Mouse (Mus musculus): Measurements from ENCODE around the gene Rprd1b. TPM values are rescaled to one million over a fixed set of nuclear protein-coding genes. Genes with fewer than 3 reads are reported as not detected.

Gene Rprd1b
- polyA plus RNA-seq, 1 experiment from 2014 or later: 27.5 TPM

DNA sequence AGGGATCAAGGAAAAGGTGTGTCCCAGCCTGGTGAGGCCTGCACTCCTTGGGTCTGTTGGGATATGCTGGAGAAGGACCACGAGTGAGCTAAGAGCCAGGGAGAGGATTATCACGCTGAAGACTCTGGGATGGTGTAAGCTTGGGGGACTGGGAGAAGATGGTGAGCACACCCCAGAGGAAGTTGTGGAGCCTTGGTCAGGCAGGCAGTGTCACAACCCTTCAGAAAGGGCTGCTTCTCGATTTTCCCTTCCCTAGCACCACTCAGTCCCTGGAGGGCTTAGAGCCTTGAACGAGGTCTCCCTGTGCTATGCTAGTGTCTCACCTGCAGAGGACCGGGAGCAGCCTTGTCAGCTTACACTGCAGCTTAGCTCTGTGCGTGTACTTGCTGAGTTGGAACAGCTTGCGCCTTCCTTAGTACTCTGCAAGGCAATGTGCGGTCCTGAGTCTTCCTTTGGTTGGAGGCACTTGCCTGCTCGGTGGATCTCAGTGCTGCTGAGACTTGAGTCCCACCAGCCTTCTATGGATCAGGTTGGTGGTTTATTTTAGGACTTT lies 51.6 kb downstream of the Rprd1b start:
- no peak overlapping the region for H3K4me3 ChIP-seq (replicated peaks)
- WGBS (ENCODE audit: insufficient replicate concordance): 53% methylated on average over 9 of the region's 9 CpGs
- peak overlapping the region; percentile 73; the same call in 1 of the 2 replicates for H3K27ac ChIP-seq (replicated peaks)
- H3K9me3 ChIP-seq (replicated peaks): no peaks in the 10 kb centered on the region
- peaks cover 33% of the 10 kb centered on the region for H3K36me3 ChIP-seq (replicated peaks)
- H3K4me1 ChIP-seq (replicated peaks): peaks cover 24% of the 10 kb centered on the region
- H3K4me2 ChIP-seq: no peak overlapping the region
- ATAC-seq (ENCODE audit: insufficient read depth): no peak; the same call in 1 of the 2 replicates
- no peak overlapping the region for H3K9ac ChIP-seq
- no peaks in the 10 kb centered on the region for H3K27me3 ChIP-seq

DNA sequence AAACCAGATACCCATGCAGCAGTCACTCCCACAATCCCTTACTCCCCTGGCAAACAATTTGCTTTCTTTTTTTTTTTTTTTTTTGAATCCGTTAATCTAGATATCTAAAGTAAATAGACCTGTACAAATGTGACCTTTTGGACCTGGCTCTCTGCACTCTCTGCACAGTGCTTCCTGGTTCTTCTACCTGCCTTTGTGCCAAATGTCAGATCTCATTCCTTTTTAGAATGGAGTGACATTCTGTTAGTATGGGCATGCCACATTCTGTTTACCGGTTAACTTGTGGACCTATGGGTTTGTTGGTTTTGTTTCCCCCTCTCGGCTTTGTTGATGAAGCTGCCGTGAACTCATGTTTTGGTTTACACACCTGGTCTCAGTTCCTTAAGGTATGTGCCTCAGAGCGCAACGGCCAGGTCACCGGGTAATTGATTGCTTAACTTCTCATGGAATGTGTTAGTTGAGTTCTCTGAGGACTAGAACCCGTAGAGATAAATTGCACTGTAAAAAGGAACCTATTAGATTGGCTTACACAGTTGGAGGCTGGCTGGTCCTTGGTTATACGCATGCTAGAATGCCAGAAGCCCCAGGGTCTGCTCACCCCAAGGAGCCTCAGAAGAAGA lies 52.4 kb downstream of the Rprd1b start:
- H3K4me1 ChIP-seq (replicated peaks): peaks cover 32% of the 10 kb centered on the region
- peaks cover 25% of the 10 kb centered on the region for H3K36me3 ChIP-seq (replicated peaks)
- H3K4me2 ChIP-seq: no peak overlapping the region; the same call in 1 of the 2 replicates
- no peaks in the 10 kb centered on the region for H3K27me3 ChIP-seq
- ATAC-seq (ENCODE audit: insufficient read depth): peak; percentile 45; the same call in 1 of the 2 replicates
- no peaks in the 10 kb centered on the region for H3K9me3 ChIP-seq (replicated peaks)
- 81% methylated on average over 9 of the region's 9 CpGs for WGBS (ENCODE audit: insufficient replicate concordance)
- no peak overlapping the region for H3K9ac ChIP-seq
- no peak overlapping the region for H3K4me3 ChIP-seq (replicated peaks)
- peak overlapping the region; percentile 73 for H3K27ac ChIP-seq (replicated peaks)

- WGBS (ENCODE audit: insufficient replicate concordance): 55% methylated on average over 8 of the region's 8 CpGs
- H3K9ac ChIP-seq: no peak overlapping the region
- H3K4me2 ChIP-seq: no peak overlapping the region
- no peaks in the 10 kb centered on the region for H3K36me3 ChIP-seq (replicated peaks)
- ATAC-seq (ENCODE audit: insufficient read depth): no peak
- no peak overlapping the region for H3K4me3 ChIP-seq (replicated peaks)
- H3K27ac ChIP-seq (replicated peaks): no peak overlapping the region
- no peaks in the 10 kb centered on the region for H3K27me3 ChIP-seq
- H3K9me3 ChIP-seq (replicated peaks): no peaks in the 10 kb centered on the region
- H3K4me1 ChIP-seq (replicated peaks): peaks cover 33% of the 10 kb centered on the region
Observed at GRCm38 (mm10) chr2:158084486-158084885, 56.2 kb downstream of the Rprd1b start.

- WGBS (ENCODE audit: insufficient replicate concordance): 56% methylated on average over 4 of the region's 4 CpGs
- Histone ChIP-seq H3K9ac (no peak overlapping the region), H3K36me3 (replicated peaks) (no peaks in the 10 kb centered on the region), H3K4me3 (replicated peaks) (no peak overlapping the region), H3K4me1 (replicated peaks) (peaks cover 8% of the 10 kb centered on the region), H3K4me2 (no peak overlapping the region), H3K9me3 (replicated peaks) (no peaks in the 10 kb centered on the region), H3K27me3 (no peaks in the 10 kb centered on the region), H3K27ac (replicated peaks) (no peak overlapping the region)
- no peak for ATAC-seq (ENCODE audit: insufficient read depth)
Observed at GRCm38 (mm10) chr2:158090096-158090495, 61.8 kb downstream of the Rprd1b start.

- Histone ChIP-seq H3K4me2 (no peak overlapping the region), H3K27ac (replicated peaks) (no peak overlapping the region), H3K4me3 (replicated peaks) (no peak overlapping the region), H3K36me3 (replicated peaks) (no peaks in the 10 kb centered on the region), H3K9ac (no peak overlapping the region), H3K4me1 (replicated peaks) (peaks cover 5% of the 10 kb centered on the region; the same call in 1 of the 2 replicates), H3K27me3 (no peaks in the 10 kb centered on the region), H3K9me3 (replicated peaks) (no peaks in the 10 kb centered on the region)
- 48% methylated on average over 5 of the region's 5 CpGs for WGBS (ENCODE audit: insufficient replicate concordance)
- no peak for ATAC-seq (ENCODE audit: insufficient read depth)
Observed at GRCm38 (mm10) chr2:158093345-158093744, 65.0 kb downstream of the Rprd1b start.

GRCm38 (mm10) chr2:158094300-158094699 lies 66.0 kb downstream of the Rprd1b start:
- WGBS (ENCODE audit: insufficient replicate concordance): 77% methylated on average over 7 of the region's 7 CpGs

GRCm38 (mm10) chr2:158094846-158095245 lies 66.5 kb downstream of the Rprd1b start:
- no peak for ATAC-seq (ENCODE audit: insufficient read depth)
- no peaks in the 10 kb centered on the region for H3K36me3 ChIP-seq (replicated peaks)
- peaks cover 5% of the 10 kb centered on the region; the same call in 1 of the 2 replicates for H3K4me1 ChIP-seq (replicated peaks)
- H3K9ac ChIP-seq: no peak overlapping the region
- H3K4me2 ChIP-seq: no peak overlapping the region
- no peak overlapping the region for H3K4me3 ChIP-seq (replicated peaks)
- H3K9me3 ChIP-seq (replicated peaks): no peaks in the 10 kb centered on the region
- H3K27ac ChIP-seq (replicated peaks): no peak overlapping the region
- 68% methylated on average over 5 of the region's 5 CpGs for WGBS (ENCODE audit: insufficient replicate concordance)
- H3K27me3 ChIP-seq: no peaks in the 10 kb centered on the region

More at GRCm38 (mm10) chr2:158094300-158094699, 66.0 kb downstream of the Rprd1b start:
- ATAC-seq (ENCODE audit: insufficient read depth): no peak
- Histone ChIP-seq H3K4me1 (replicated peaks) (peaks cover 5% of the 10 kb centered on the region; the same call in 1 of the 2 replicates), H3K36me3 (replicated peaks) (no peaks in the 10 kb centered on the region), H3K4me3 (replicated peaks) (no peak overlapping the region), H3K27ac (replicated peaks) (no peak overlapping the region), H3K9ac (no peak overlapping the region), H3K9me3 (replicated peaks) (no peaks in the 10 kb centered on the region), H3K4me2 (no peak overlapping the region), H3K27me3 (no peaks in the 10 kb centered on the region)

DNA sequence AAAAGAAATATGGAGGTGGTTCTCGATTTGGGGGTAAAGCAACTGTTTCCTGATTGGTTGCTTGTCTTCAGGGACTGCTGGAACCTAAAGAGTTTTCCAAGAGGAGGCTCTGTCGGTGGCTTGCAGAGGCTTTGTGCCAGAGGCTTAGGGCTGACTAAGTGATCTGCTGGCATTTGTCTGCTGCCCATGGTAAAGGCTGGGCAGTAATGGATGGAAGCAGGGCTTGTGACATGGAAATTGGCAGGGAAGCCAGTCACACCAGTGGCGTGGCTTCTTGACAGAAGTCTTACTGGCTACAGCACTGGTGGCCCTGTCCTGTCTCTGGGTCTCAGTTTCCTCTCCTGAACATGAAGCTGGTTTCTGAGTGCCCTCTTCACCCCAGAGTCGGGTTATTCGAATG lies 68.8 kb downstream of the Rprd1b start:
- Histone ChIP-seq H3K4me3 (replicated peaks) (no peak overlapping the region), H3K9me3 (replicated peaks) (no peaks in the 10 kb centered on the region), H3K4me2 (no peak overlapping the region), H3K27ac (replicated peaks) (no peak overlapping the region), H3K36me3 (replicated peaks) (no peaks in the 10 kb centered on the region), H3K27me3 (no peaks in the 10 kb centered on the region), H3K9ac (no peak overlapping the region), H3K4me1 (replicated peaks) (peaks cover 8% of the 10 kb centered on the region; the same call in 1 of the 2 replicates)
- WGBS (ENCODE audit: insufficient replicate concordance): 62% methylated on average over 5 of the region's 5 CpGs
- ATAC-seq (ENCODE audit: insufficient read depth): no peak

- H3K9me3 ChIP-seq (replicated peaks): no peaks in the 10 kb centered on the region
- H3K4me1 ChIP-seq (replicated peaks): peaks cover 8% of the 10 kb centered on the region; the same call in 1 of the 2 replicates
- WGBS (ENCODE audit: insufficient replicate concordance): 66% methylated on average over 5 of the region's 5 CpGs
- H3K9ac ChIP-seq: no peak overlapping the region
- no peaks in the 10 kb centered on the region for H3K36me3 ChIP-seq (replicated peaks)
- H3K4me3 ChIP-seq (replicated peaks): no peak overlapping the region
- H3K4me2 ChIP-seq: no peak overlapping the region
- no peak overlapping the region for H3K27ac ChIP-seq (replicated peaks)
- peaks cover 7% of the 10 kb centered on the region; the same call in 1 of the 2 replicates for H3K27me3 ChIP-seq
- no peak for ATAC-seq (ENCODE audit: insufficient read depth)
Observed at GRCm38 (mm10) chr2:158098730-158099129, 70.4 kb downstream of the Rprd1b start.

- no peak for ATAC-seq (ENCODE audit: insufficient read depth)
- H3K9me3 ChIP-seq (replicated peaks): no peaks in the 10 kb centered on the region
- no peak overlapping the region for H3K9ac ChIP-seq
- H3K4me2 ChIP-seq: no peak overlapping the region
- WGBS (ENCODE audit: insufficient replicate concordance): 62% methylated on average over 3 of the region's 3 CpGs
- H3K36me3 ChIP-seq (replicated peaks): no peaks in the 10 kb centered on the region
- peaks cover 7% of the 10 kb centered on the region; the same call in 1 of the 2 replicates for H3K27me3 ChIP-seq
- no peak overlapping the region for H3K4me3 ChIP-seq (replicated peaks)
- H3K4me1 ChIP-seq (replicated peaks): peaks cover 8% of the 10 kb centered on the region; the same call in 1 of the 2 replicates
- H3K27ac ChIP-seq (replicated peaks): no peak overlapping the region
Observed at GRCm38 (mm10) chr2:158099537-158099936, 71.2 kb downstream of the Rprd1b start.

GRCm38 (mm10) chr2:158101768-158102167 lies 73.5 kb downstream of the Rprd1b start:
- 51% methylated on average over 5 of the region's 5 CpGs for WGBS (ENCODE audit: insufficient replicate concordance)

More at GRCm38 (mm10) chr2:158101768-158102167, 73.5 kb downstream of the Rprd1b start:
- no peak for ATAC-seq (ENCODE audit: insufficient read depth)
- no peak overlapping the region for H3K27ac ChIP-seq (replicated peaks)
- no peak overlapping the region for H3K9ac ChIP-seq
- no peaks in the 10 kb centered on the region for H3K36me3 ChIP-seq (replicated peaks)
- peaks cover 7% of the 10 kb centered on the region; the same call in 1 of the 2 replicates for H3K4me1 ChIP-seq (replicated peaks)
- no peaks in the 10 kb centered on the region for H3K9me3 ChIP-seq (replicated peaks)
- H3K27me3 ChIP-seq: peaks cover 7% of the 10 kb centered on the region; the same call in 1 of the 2 replicates
- H3K4me2 ChIP-seq: no peak overlapping the region
- H3K4me3 ChIP-seq (replicated peaks): no peak overlapping the region

Data from liver, embryonic 15.5 days (tissue).